Mouse (Mus musculus) stomach, embryonic 14.5 days (tissue): ENCODE results near the gene Olfr110. TPM values are rescaled to one million over a fixed set of nuclear protein-coding genes. Genes with fewer than 3 reads are reported as not detected.

Source experiments
- ATAC-seq: fragments of 200-750 bp; cut with Nextera tagmentation; 2 replicates; pipeline ENCODE4 v1.8.0; 2017; ENCODE audit warnings: low read depth, moderate TSS enrichment; ENCODE audit not compliant: insufficient number of reproducible peaks, insufficient read depth, low FRiP score
- H3K27ac ChIP-seq: fragments of 300-500 bp; sonication (generic); 2 replicates; pipeline ENCODE4 v1.5.1; 2014; ENCODE audit warnings: mild to moderate bottlenecking, low read length, moderate library complexity, mixed read lengths
- H3K27me3 ChIP-seq: fragments of 300-500 bp; sonication (generic); 2 replicates; pipeline ENCODE4 v1.6.1; 2014; ENCODE audit warnings: low read length, control low read depth, mixed read lengths; ENCODE audit not compliant: control insufficient read depth, insufficient read depth
- H3K36me3 ChIP-seq: fragments of 300-500 bp; sonication (generic); 2 replicates; pipeline ENCODE4 v1.6.1; 2014; ENCODE audit warnings: mild to moderate bottlenecking, control low read depth, low read length, moderate library complexity, mixed read lengths; ENCODE audit not compliant: control insufficient read depth, insufficient read depth
- H3K4me1 ChIP-seq: fragments of 300-500 bp; sonication (generic); 2 replicates; pipeline ENCODE4 v1.6.1; 2014; ENCODE audit warnings: low read length, control low read depth, mixed read lengths; ENCODE audit not compliant: control insufficient read depth, insufficient read depth
- H3K4me2 ChIP-seq: fragments of 300-500 bp; sonication (generic); replicated peaks from 2 replicates; pipeline ENCODE4 v1.6.1; 2014; ENCODE audit warnings: low read depth, low read length, control low read depth
- H3K4me3 ChIP-seq: fragments of 300-500 bp; sonication (generic); 2 replicates; pipeline ENCODE4 v1.5.1; 2014; ENCODE audit warnings: low read depth, low read length, control low read depth
- H3K9ac ChIP-seq: fragments of 300-500 bp; sonication (generic); replicated peaks from 2 replicates; pipeline ENCODE4 v1.6.1; 2014; ENCODE audit warnings: low read depth, mild to moderate bottlenecking, control low read depth, low read length, moderate library complexity, mixed read lengths
- H3K9me3 ChIP-seq: fragments of 300-500 bp; sonication (generic); 2 replicates; pipeline ENCODE4 v1.6.1; 2016; ENCODE audit warnings: low read depth, low read length, control low read depth; ENCODE audit not compliant: control insufficient read depth
- WGBS: fragments of 180-500 bp; shearing (Covaris S2); extraction: QIAGEN DNeasy Blood & Tissue Kit; methylation state at CpG from one replicate; pipeline ENCODE4 v1.1.7; 2014; 5-methylcytosine and 5-hydroxymethylcytosine counted together
- polyA plus RNA-seq: library from polyadenylated mRNA; unstranded; fragments of >200 nt; fragmentation: Nextera tagmentation; extraction: Ambion mirVana; gene quantifications from 2 replicates; pipeline ENCODE4 v1.2.1, GENCODE M21; 2014

Olfr110 gene
- polyA plus RNA-seq, 1 experiment from 2014 or later: not detected

GRCm38 (mm10) chr17:37541454-37542119 is 49.3 kb downstream of the Olfr110 start:
- WGBS: 77% methylated on average over 4 of the region's 4 CpGs
- Histone ChIP-seq H3K4me3 (no peak overlapping the region), H3K27ac (no peak overlapping the region), H3K36me3 (no peaks in the 10 kb centered on the region), H3K27me3 (no peaks in the 10 kb centered on the region), H3K4me2 (no peak overlapping the region), H3K9ac (no peak overlapping the region), H3K9me3 (no peaks in the 10 kb centered on the region), H3K4me1 (no peaks in the 10 kb centered on the region)
- ATAC-seq: no peak

GRCm38 (mm10) chr17:37543800-37544435 is 51.6 kb downstream of the Olfr110 start:
- Histone ChIP-seq H3K27ac (no peak overlapping the region), H3K36me3 (no peaks in the 10 kb centered on the region), H3K4me2 (no peak overlapping the region), H3K4me3 (no peak overlapping the region), H3K9ac (no peak overlapping the region), H3K4me1 (no peaks in the 10 kb centered on the region), H3K27me3 (no peaks in the 10 kb centered on the region), H3K9me3 (no peaks in the 10 kb centered on the region)
- WGBS: 70% methylated on average over 3 of the region's 3 CpGs
- no peak for ATAC-seq

Other genes starting within 250 kb of the Olfr110 start
- not detected in 2 replicates for gene Olfr98, start 228.7 kb upstream of the Olfr110 start, polyA plus RNA-seq
- gene H2-M3, start 222.2 kb upstream of the Olfr110 start, polyA plus RNA-seq: 2.9 and 4.3 TPM in 2 replicates
- gene Olfr99, start 209.0 kb upstream of the Olfr110 start, polyA plus RNA-seq: not detected in 2 replicates
- not detected in 2 replicates for gene Olfr101, start 188.2 kb upstream of the Olfr110 start, polyA plus RNA-seq
- gene Olfr102, start 175.4 kb upstream of the Olfr110 start, polyA plus RNA-seq: not detected in 2 replicates
- gene Olfr103, start 152.8 kb upstream of the Olfr110 start, polyA plus RNA-seq: not detected in 2 replicates
- not detected in 2 replicates for gene Olfr104-ps, start 132.9 kb upstream of the Olfr110 start, polyA plus RNA-seq
- not detected in 2 replicates for gene Olfr105-ps, start 113.4 kb upstream of the Olfr110 start, polyA plus RNA-seq
- not detected in 2 replicates for gene Olfr106-ps, start 102.1 kb upstream of the Olfr110 start, polyA plus RNA-seq
- gene Olfr107, start 93.2 kb upstream of the Olfr110 start, polyA plus RNA-seq: not detected in 2 replicates
- not detected in 2 replicates for gene Olfr108, start 47.0 kb upstream of the Olfr110 start, polyA plus RNA-seq
- not detected in 2 replicates for gene Olfr109, start 33.6 kb upstream of the Olfr110 start, polyA plus RNA-seq
- not detected in 2 replicates for gene H2-M2, start 8.9 kb upstream of the Olfr110 start, polyA plus RNA-seq
- gene Olfr111, start 15.6 kb downstream of the Olfr110 start, polyA plus RNA-seq: not detected in 2 replicates
- not detected in 2 replicates for gene Olfr112, start 77.0 kb downstream of the Olfr110 start, polyA plus RNA-seq
- not detected in 2 replicates for gene Olfr113, start 85.2 kb downstream of the Olfr110 start, polyA plus RNA-seq
- not detected in 2 replicates for gene Olfr114, start 100.3 kb downstream of the Olfr110 start, polyA plus RNA-seq
- not detected in 2 replicates for gene Olfr115, start 134.6 kb downstream of the Olfr110 start, polyA plus RNA-seq
- not detected in 2 replicates for gene Olfr116, start 134.7 kb downstream of the Olfr110 start, polyA plus RNA-seq
- not detected in 2 replicates for gene Olfr117, start 171.3 kb downstream of the Olfr110 start, polyA plus RNA-seq
- gene Olfr118, start 174.5 kb downstream of the Olfr110 start, polyA plus RNA-seq: not detected in 2 replicates
- gene Olfr119, start 204.1 kb downstream of the Olfr110 start, polyA plus RNA-seq: not detected in 2 replicates
- gene Olfr120, start 229.3 kb downstream of the Olfr110 start, polyA plus RNA-seq: not detected in 2 replicates